Mouse (Mus musculus) midbrain, embryonic 12.5 days (tissue): Measurements from ENCODE around the gene Tubb1. TPM values are rescaled to one million over a fixed set of nuclear protein-coding genes. Genes with fewer than 3 reads are reported as not detected.

Experiments used
- ATAC-seq: fragments of 200-750 bp; cut with Nextera tagmentation; 2 replicates; pipeline ENCODE4 v1.8.0; 2017; ENCODE audit warnings: low read depth, moderate TSS enrichment, moderate library complexity; ENCODE audit not compliant: low FRiP score
- H3K27ac ChIP-seq: fragments of 300-500 bp; sonication (generic); replicated peaks from 2 replicates; pipeline ENCODE4 v1.5.1; 2016; ENCODE audit warnings: mild to moderate bottlenecking
- H3K27me3 ChIP-seq: fragments of 300-500 bp; sonication (generic); 2 replicates; pipeline ENCODE4 v1.6.1; 2016; ENCODE audit warnings: mild to moderate bottlenecking
- H3K36me3 ChIP-seq: fragments of 300-500 bp; sonication (generic); 2 replicates; pipeline ENCODE4 v1.6.1; 2016
- H3K4me1 ChIP-seq: fragments of 300-500 bp; sonication (generic); 2 replicates; pipeline ENCODE4 v1.6.1; 2016
- H3K4me2 ChIP-seq: fragments of 300-500 bp; sonication (generic); replicated peaks from 2 replicates; pipeline ENCODE4 v1.6.1; 2016; ENCODE audit warnings: mild to moderate bottlenecking, moderate library complexity
- H3K4me3 ChIP-seq: fragments of 300-500 bp; sonication (generic); 2 replicates; pipeline ENCODE4 v1.5.1; 2016; ENCODE audit warnings: mild to moderate bottlenecking
- H3K9ac ChIP-seq: fragments of 300-500 bp; sonication (generic); replicated peaks from 2 replicates; pipeline ENCODE4 v1.6.1; 2016; ENCODE audit warnings: mild to moderate bottlenecking, moderate library complexity
- H3K9me3 ChIP-seq: fragments of 300-500 bp; sonication (generic); 2 replicates; pipeline ENCODE4 v1.6.1; 2016; ENCODE audit warnings: mild to moderate bottlenecking
- WGBS: fragments of 180-500 bp; shearing (Covaris S2); methylation state at CpG from one replicate; pipeline ENCODE4 v1.1.7; 2016; 5-methylcytosine and 5-hydroxymethylcytosine counted together
- polyA plus RNA-seq: library from polyadenylated mRNA; unstranded; fragments of >200 nt; fragmentation: Nextera tagmentation; extraction: Ambion mirVana; gene quantifications from 2 replicates; pipeline ENCODE4 v1.2.1, GENCODE M21; 2016

Gene Tubb1
- polyA plus RNA-seq, 1 experiment from 2014 or later = 3.0 TPM

DNA sequence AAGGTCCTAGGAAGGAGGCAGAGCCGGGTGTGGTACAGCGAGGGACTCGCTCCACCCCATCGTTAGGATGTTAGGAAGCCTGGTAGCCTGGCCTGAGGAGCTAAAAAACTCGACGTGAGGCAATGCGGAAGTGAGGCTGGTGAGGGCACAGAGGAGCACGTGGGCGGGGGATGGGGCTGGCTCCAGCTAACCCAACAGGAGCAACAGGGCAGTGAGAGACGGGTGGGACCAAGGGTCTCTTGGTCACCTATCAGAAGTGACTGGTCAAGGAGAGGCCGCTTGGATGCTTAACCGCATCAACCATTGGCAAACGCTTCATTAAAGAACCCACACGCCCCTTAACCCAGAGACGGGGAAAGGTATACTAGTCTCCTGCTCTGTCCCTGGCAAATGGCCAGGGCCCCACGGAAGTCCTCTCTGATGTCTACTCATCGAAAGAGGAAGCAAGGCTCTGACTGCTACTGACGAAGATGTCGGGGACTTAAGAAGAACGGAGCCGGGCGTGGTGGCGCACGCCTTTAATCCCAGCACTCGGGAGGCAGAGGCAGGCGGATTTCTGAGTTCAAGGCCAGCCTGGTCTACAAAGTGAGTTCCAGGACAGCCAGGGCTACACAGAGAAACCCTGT is 14.3 kb upstream of the Tubb1 start:
- Histone ChIP-seq H3K27me3 (no peaks in the 10 kb centered on the region), H3K4me3 (no peak overlapping the region), H3K4me1 (peaks cover 20% of the 10 kb centered on the region), H3K9me3 (no peaks in the 10 kb centered on the region), H3K27ac (no peak overlapping the region), H3K9ac (no peak overlapping the region), H3K4me2 (no peak overlapping the region), H3K36me3 (0 out of 2 replicates have a peak, but pooled peaks cover 13% of the 10 kb centered on the region)
- ATAC-seq = no peak
- 91% methylated on average over 26 of the region's 26 CpGs for WGBS

DNA sequence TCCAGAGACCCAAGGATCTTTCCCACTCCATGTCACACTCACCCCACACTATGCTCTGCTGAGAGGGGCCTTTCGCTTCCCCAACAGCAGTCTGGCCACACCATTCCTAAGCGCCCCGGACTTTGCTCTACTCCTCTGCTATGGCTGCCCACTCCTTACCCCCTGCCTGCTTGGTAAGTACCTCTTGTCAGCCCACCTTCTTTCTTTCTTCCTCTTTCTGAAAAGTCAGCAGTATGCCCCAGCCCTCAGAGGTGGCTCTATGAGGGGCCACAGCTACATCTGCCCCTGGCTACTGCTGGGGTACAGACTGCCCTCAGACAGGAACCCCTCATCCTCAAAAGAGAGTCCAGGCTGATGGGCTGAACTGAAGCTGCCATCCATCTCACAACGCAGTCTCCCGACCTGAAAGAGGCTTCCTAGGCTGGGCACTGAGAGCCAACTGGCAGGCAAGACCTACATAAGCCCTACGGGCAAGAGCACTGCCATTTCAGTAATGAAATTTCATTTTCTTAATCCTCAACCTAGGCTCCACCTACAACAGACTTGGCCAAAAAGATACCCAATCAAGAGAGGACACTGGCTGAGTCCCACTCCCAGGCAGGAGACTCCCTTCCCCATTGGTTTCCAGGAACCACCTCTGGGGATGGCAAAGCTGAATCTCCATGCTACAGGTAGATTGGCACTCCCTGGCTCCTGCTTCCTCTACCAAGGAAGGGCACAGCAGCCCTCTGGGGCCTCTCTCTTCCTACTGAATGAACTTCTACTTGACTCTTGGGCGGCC is 13.4 kb upstream of the Tubb1 start:
- no peak for ATAC-seq
- H3K27me3 ChIP-seq = no peaks in the 10 kb centered on the region
- H3K36me3 ChIP-seq = 0 out of 2 replicates have a peak, but pooled peaks cover 13% of the 10 kb centered on the region
- no peak overlapping the region for H3K9ac ChIP-seq
- H3K9me3 ChIP-seq = no peaks in the 10 kb centered on the region
- no peak overlapping the region for H3K27ac ChIP-seq
- no peak overlapping the region for H3K4me3 ChIP-seq
- 96% methylated on average over 7 of the region's 7 CpGs for WGBS
- peaks cover 20% of the 10 kb centered on the region for H3K4me1 ChIP-seq
- H3K4me2 ChIP-seq = no peak overlapping the region

DNA sequence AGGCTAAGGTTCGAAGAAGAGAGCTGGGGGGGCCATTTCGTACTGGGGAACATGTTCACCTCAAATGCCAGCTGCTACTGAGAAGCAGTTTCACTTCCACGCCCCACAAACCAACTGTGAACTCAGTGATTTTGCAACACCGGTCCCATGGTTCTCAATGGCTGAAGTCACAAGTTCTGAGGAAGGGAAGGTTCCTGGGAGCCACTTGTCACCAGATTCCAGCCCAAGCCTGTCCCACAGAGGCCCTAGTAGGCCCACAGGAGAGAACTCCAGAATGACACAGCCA is 12.9 kb upstream of the Tubb1 start:
- Histone ChIP-seq H3K27me3 (no peaks in the 10 kb centered on the region; the same call in 1 of the 2 replicates), H3K9me3 (no peaks in the 10 kb centered on the region), H3K4me3 (no peak overlapping the region), H3K27ac (no peak overlapping the region), H3K36me3 (0 out of 2 replicates have a peak, but pooled peaks cover 10% of the 10 kb centered on the region), H3K4me2 (peak overlapping the region; percentile 71), H3K9ac (no peak overlapping the region), H3K4me1 (peaks cover 20% of the 10 kb centered on the region)
- ATAC-seq = no peak
- 98% methylated on average over 4 of the region's 4 CpGs for WGBS

- H3K9ac ChIP-seq = peak overlapping the region; percentile 59
- peak overlapping the region; percentile 56 for H3K4me3 ChIP-seq
- H3K27ac ChIP-seq = no peak overlapping the region; the same call in 1 of the 2 replicates
- peaks cover 20% of the 10 kb centered on the region for H3K4me1 ChIP-seq
- 0 out of 2 replicates have a peak, but pooled peaks have one; percentile 1 for ATAC-seq
- 0 out of 2 replicates have a peak, but pooled peaks cover 6% of the 10 kb centered on the region for H3K36me3 ChIP-seq
- H3K27me3 ChIP-seq = no peaks in the 10 kb centered on the region; the same call in 1 of the 2 replicates
- WGBS = 64% methylated on average over 11 of the region's 11 CpGs
- H3K9me3 ChIP-seq = no peaks in the 10 kb centered on the region
- H3K4me2 ChIP-seq = peak overlapping the region; percentile 71
Measured at GRCm38 (mm10) chr2:174438181-174438580, 12.3 kb upstream of the Tubb1 start.

- H3K4me3 ChIP-seq = peak within 1 kb of the TSS; percentile 56
- H3K9me3 ChIP-seq = no peaks in the 10 kb centered on the region
- peak within 1 kb of the TSS; percentile 59 for H3K9ac ChIP-seq
- no peak within 1 kb of the TSS; the same call in 1 of the 2 replicates for H3K27ac ChIP-seq
- H3K4me1 ChIP-seq = peaks cover 20% of the 10 kb centered on the region
- no peaks in the 10 kb centered on the region for H3K36me3 ChIP-seq
- H3K27me3 ChIP-seq = no peaks in the 10 kb centered on the region; the same call in 1 of the 2 replicates
- WGBS = 1% methylated on average over 38 of the region's 38 CpGs
- ATAC-seq = peak; percentile 84
- peak within 1 kb of the TSS; percentile 71 for H3K4me2 ChIP-seq
Measured at GRCm38 (mm10) chr2:174438737-174439449, 11.6 kb upstream of the Tubb1 start, which contains the start of gene Ctsz. Ctsz (minus strand) TSS chr2:174439039.

DNA sequence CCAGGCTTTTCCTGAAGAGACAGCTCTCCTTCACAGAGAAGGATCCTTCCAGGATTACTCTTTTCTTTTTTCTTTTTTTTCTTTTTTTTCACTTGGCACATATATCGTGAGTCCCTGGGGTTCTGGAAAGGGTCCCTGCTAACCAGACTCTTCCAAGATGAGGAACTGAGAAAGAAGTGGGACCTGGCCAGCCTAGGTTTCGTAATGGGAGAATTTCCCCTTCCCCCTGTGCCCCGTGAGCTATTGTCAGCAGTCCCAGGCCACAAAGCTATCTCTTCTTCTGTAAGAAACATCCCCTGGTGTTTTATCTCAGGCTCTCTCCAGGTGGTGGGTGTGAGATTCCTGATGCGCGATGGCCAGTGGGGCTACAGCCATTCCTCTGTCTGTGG is 11.1 kb upstream of the Tubb1 start:
- H3K4me2 ChIP-seq = peak overlapping the region; percentile 71
- peaks cover 20% of the 10 kb centered on the region for H3K4me1 ChIP-seq
- no peaks in the 10 kb centered on the region for H3K36me3 ChIP-seq
- H3K27me3 ChIP-seq = no peaks in the 10 kb centered on the region; the same call in 1 of the 2 replicates
- H3K27ac ChIP-seq = no peak overlapping the region
- whole genome bisulfite sequencing = 30% methylated on average over 5 of the region's 5 CpGs
- H3K4me3 ChIP-seq = no peak overlapping the region
- no peak for ATAC-seq
- H3K9ac ChIP-seq = no peak overlapping the region
- no peaks in the 10 kb centered on the region for H3K9me3 ChIP-seq

DNA sequence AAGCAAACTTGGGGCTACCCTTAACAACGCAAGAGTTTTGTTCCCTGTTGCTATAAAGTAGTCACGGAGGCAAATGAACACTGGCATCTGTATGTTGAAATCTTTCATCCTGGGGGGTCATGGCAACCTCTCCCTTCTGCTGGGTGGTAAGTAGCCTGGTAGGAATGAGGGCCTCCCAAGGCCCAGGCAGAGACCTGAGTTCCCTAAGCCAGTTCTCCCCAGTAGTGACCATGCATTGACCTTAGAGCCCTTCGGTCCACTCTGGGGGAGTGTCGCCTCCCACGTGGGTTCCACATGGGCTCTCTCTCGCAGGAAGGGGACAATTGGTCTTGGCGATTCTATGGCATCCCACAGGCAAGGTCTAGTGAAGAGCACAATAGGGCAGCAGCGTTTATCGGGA is 10.5 kb upstream of the Tubb1 start:
- no peaks in the 10 kb centered on the region for H3K9me3 ChIP-seq
- no peaks in the 10 kb centered on the region for H3K36me3 ChIP-seq
- H3K4me2 ChIP-seq = no peak overlapping the region
- no peak overlapping the region for H3K4me3 ChIP-seq
- no peaks in the 10 kb centered on the region; the same call in 1 of the 2 replicates for H3K27me3 ChIP-seq
- 86% methylated on average over 9 of the region's 9 CpGs for WGBS
- no peak overlapping the region for H3K27ac ChIP-seq
- peaks cover 20% of the 10 kb centered on the region for H3K4me1 ChIP-seq
- H3K9ac ChIP-seq = no peak overlapping the region
- ATAC-seq = no peak

- 83% methylated on average over 4 of the region's 4 CpGs for WGBS
- Histone ChIP-seq H3K27me3 (no peaks in the 10 kb centered on the region; the same call in 1 of the 2 replicates), H3K27ac (no peak overlapping the region), H3K9me3 (no peaks in the 10 kb centered on the region), H3K4me3 (no peak overlapping the region), H3K9ac (no peak overlapping the region), H3K4me1 (peaks cover 21% of the 10 kb centered on the region), H3K4me2 (no peak overlapping the region), H3K36me3 (no peaks in the 10 kb centered on the region)
- no peak for ATAC-seq
Measured at GRCm38 (mm10) chr2:174441898-174442297, 8.6 kb upstream of the Tubb1 start.

- Histone ChIP-seq H3K4me1 (peaks cover 22% of the 10 kb centered on the region), H3K4me2 (no peak overlapping the region), H3K36me3 (no peaks in the 10 kb centered on the region), H3K27ac (no peak overlapping the region), H3K9me3 (no peaks in the 10 kb centered on the region), H3K4me3 (no peak overlapping the region), H3K27me3 (no peaks in the 10 kb centered on the region; the same call in 1 of the 2 replicates), H3K9ac (no peak overlapping the region)
- WGBS = 90% methylated on average over 9 of the region's 9 CpGs
- no peak for ATAC-seq
Measured at GRCm38 (mm10) chr2:174442460-174442859, 8.0 kb upstream of the Tubb1 start.

DNA sequence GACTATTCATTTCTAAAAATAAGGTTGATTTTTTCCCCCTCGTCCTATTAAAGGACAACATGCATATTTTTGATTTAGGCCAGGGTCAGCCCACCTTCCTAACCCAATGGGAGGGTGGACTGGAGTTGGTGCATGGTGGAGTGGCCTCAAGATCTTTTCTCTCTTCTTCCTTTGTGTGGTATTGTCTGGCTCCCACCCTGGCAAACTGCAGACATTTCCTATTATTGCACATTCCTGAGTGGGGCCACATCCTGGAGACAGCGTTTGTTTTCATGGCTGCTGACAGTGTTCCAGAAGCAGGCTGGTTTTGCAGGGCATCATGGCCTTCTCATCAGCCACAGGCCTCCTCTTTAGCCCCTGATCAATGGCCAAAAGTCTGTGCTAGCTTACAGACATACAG is 7.4 kb upstream of the Tubb1 start:
- H3K4me1 ChIP-seq = peaks cover 16% of the 10 kb centered on the region

DNA sequence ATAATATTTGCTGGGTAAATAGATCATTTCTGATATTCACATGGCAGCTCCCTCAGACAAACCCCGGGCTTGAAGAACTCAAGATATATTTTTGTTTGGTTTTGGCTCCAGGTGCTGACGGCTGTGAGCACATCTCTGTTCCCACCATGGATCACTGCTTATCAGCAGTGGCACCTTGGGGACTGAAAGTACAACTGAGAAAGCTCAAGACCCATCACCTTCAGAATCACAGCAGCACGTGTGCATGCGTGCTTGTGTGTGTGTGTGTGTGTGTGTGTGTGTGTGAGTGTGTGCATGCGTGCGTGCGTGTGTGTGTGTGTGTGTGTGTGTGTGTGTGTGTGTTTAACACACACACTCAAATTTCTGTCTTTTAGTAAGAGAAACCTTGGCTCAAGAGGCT is 6.1 kb upstream of the Tubb1 start:
- ATAC-seq = no peak
- Histone ChIP-seq H3K27me3 (no peaks in the 10 kb centered on the region; the same call in 1 of the 2 replicates), H3K4me2 (no peak overlapping the region), H3K4me1 (peaks cover 4% of the 10 kb centered on the region; the same call in 1 of the 2 replicates), H3K27ac (no peak overlapping the region), H3K9me3 (no peaks in the 10 kb centered on the region), H3K36me3 (no peaks in the 10 kb centered on the region), H3K4me3 (no peak overlapping the region), H3K9ac (no peak overlapping the region)
- 86% methylated on average over 6 of the region's 7 CpGs for WGBS

More for the DNA sequence above, 7.4 kb upstream of the Tubb1 start:
- Histone ChIP-seq H3K27ac (no peak overlapping the region), H3K36me3 (no peaks in the 10 kb centered on the region), H3K9ac (no peak overlapping the region), H3K4me3 (no peak overlapping the region), H3K27me3 (no peaks in the 10 kb centered on the region; the same call in 1 of the 2 replicates), H3K9me3 (no peaks in the 10 kb centered on the region), H3K4me2 (no peak overlapping the region)
- no peak for ATAC-seq
- 58% methylated on average over 2 of the region's 2 CpGs for WGBS

- WGBS = 80% methylated on average over 6 of the region's 6 CpGs
- Histone ChIP-seq H3K9me3 (no peaks in the 10 kb centered on the region), H3K9ac (no peak overlapping the region), H3K36me3 (no peaks in the 10 kb centered on the region), H3K4me2 (no peak overlapping the region), H3K27ac (no peak overlapping the region), H3K4me1 (peaks cover 4% of the 10 kb centered on the region; the same call in 1 of the 2 replicates), H3K27me3 (no peaks in the 10 kb centered on the region; the same call in 1 of the 2 replicates), H3K4me3 (no peak overlapping the region)
- no peak for ATAC-seq
Measured at GRCm38 (mm10) chr2:174445018-174445417, 5.5 kb upstream of the Tubb1 start.
